Mouse (Mus musculus): ENCODE data around the gene Ggta1.

The Ggta1 gene

GRCm38 (mm10) chr2:35442079-35442478, 21.0 kb downstream of the Ggta1 start:
- in situ Hi-C loops (cut with MboI, MseI), result no loop called here

DNA sequence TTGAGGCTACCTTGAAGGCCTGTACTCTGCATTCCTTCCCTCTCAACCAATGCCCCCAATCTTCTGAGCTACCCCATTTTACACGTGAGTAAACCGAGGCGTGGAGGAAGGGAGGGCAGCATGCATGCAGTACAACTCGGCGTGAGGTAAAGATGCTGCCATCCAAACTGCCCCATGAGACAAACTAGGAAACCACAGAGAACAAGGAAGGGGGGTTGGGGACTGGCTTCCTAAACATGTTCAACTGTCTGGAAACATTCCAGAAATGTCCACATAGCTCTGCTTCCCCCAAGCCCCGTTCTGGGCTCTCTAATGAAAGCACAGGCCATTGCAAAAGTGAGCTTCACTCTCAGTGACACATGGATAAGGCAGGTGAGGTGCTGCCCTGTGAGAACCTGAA, 21.6 kb downstream of the Ggta1 start:
- in situ Hi-C loops (cut with MboI, MseI), result no loop called here

GRCm38 (mm10) chr2:35440480-35440879, 22.6 kb downstream of the Ggta1 start:
- in situ Hi-C loops (cut with MboI, MseI), result no loop called here

- in situ Hi-C loops (cut with MboI, MseI), result no loop called here
Observed at GRCm38 (mm10) chr2:35437796-35438195, 25.2 kb downstream of the Ggta1 start.

- in situ Hi-C loops (cut with MboI, MseI), result no loop called here
Observed at GRCm38 (mm10) chr2:35434576-35435123, 28.4 kb downstream of the Ggta1 start.

- in situ Hi-C loops (cut with MboI, MseI), result no loop called here
Observed at GRCm38 (mm10) chr2:35433428-35433827, 29.6 kb downstream of the Ggta1 start.

GRCm38 (mm10) chr2:35432472-35432871, 30.6 kb downstream of the Ggta1 start:
- in situ Hi-C loops (cut with MboI, MseI), result no loop called here

DNA sequence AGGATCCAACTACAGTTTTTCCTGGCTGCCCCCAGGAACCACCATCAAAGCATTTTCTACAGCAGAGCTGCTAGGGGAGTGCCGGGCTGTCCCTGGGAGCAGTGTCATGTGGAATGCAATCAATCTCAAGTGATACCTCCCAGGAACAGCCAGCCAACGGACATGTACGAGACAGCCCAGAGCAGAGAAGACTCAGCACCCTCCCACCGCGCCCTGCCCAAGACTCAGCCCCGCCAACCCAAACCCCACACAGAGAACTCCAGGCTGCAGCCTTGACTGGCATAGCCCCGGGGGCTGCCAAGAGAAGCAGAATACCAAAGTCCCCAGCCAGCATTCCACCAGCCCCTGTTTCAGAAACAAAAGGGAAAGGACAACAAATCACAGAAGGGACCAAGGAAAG, 31.0 kb downstream of the Ggta1 start:
- in situ Hi-C loops (cut with MboI, MseI), result no loop called here

- in situ Hi-C loops (cut with MboI, MseI), result no loop called here
Observed at GRCm38 (mm10) chr2:35430806-35431205, 32.2 kb downstream of the Ggta1 start.

GRCm38 (mm10) chr2:35428615-35429300, 34.3 kb downstream of the Ggta1 start:
- in situ Hi-C loops (cut with MboI, MseI), result no loop called here

- in situ Hi-C loops (cut with MboI, MseI), result no loop called here
Observed at GRCm38 (mm10) chr2:35427559-35427958, 35.5 kb downstream of the Ggta1 start.

DNA sequence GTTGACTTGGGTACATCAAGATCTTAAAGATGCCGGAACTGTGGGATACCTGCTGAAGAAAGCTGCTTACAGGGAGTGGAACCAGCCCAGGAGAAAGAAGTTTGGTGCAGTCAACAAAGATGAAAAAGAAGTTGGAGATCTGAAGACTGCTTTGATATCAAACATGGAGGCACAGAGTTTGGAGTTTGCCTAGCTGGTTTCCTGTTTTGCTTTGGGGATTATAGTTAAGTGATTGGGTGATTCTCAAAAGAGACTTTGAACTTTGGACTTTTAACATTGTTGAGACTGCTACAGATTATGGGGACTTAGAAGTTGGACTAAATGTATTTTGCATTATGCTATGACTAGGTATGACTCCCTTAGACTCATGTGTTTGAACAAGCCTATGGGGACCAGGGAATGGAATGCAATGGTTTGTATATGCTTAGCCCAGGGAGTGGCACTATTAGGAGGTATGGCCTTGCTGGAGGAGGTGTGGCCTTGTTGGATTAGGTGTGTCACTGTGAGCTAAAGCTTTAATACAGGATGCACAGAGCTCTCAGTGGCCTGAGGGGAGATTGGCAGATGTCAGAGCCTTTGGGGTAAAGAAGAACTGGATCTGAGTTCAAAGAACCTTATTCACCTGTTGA, 39.2 kb downstream of the Ggta1 start:
- in situ Hi-C loops (cut with MboI, MseI), result no loop called here

DNA sequence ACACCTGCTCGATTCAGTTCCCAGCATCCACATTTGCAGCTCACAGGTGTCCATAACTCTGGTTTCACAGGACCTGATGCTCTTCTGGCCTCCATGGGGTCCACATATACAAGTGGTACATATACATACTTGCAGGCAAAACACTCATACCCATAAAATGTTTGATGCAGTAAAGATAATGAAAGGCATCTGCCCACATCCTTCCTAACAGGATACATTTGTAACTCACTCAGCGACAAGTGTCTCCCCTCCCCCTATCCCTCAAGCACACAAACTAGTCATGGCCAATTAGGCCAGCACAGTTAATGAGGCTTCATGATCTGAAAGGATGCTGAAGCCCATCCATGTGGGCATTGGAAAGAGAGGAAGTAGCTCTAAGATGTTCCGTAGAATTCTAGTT, 40.6 kb downstream of the Ggta1 start:
- in situ Hi-C loops (cut with MboI, MseI), result no loop called here

DNA sequence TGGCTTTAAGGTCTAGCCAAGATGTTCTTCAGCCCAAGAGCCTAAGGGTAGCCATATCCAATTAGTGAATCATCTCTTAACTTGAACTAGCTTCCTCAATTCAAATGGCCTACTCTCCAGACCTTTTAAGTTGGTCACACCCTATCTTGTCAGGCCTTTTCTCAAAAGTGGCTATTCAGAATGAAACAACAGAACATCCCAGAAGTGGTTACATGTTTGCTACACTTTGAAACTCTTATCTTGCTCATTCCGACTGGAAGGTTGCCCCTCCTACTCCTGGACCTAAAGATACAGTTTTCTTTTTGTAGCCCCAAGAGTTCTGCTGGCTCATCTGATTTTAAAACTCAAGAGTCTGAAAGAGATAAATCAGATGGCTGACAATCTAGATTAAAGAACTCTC, 42.4 kb downstream of the Ggta1 start:
- in situ Hi-C loops (cut with MboI, MseI), result no loop called here

DNA sequence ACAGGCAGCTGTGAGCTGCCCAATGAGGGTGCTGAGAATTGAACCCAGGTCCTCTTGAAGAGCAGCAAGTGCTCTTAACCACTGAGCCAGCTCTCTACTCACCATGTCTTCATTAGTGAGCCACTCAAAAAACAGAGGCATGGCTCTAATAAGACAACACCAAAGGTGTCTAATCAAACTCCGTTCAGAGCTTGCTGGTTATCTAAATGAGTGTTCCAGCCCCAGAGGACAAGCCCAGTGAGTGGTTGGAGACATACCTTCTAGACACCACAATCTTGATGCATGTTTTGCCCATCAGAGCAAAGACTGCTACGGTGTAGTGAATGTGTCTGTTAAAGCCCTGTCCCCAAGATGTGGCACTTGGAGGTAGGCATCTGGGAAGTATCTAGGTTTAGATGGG, 43.4 kb downstream of the Ggta1 start:
- in situ Hi-C loops (cut with MboI, MseI), result no loop called here

DNA sequence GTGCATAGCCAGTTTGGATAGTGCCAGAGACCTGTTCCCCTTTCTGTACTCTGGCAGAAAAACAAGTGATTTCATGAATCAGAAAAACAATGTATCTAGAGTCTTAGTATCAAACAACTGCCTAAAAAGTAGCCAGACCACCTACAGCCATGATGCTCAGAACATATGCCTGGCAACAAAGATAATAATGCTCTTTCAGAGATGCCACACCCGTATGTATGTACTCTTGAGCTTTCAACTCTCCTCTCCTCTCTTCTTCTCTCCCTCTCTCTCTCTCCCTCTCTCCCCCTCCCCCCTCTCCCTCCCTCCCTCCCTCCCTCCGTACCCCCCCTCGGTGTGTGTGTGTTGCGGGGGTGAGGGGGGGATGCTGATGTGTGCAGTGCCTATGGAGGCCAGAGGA, 43.8 kb downstream of the Ggta1 start:
- in situ Hi-C loops (cut with MboI, MseI), result no loop called here

DNA sequence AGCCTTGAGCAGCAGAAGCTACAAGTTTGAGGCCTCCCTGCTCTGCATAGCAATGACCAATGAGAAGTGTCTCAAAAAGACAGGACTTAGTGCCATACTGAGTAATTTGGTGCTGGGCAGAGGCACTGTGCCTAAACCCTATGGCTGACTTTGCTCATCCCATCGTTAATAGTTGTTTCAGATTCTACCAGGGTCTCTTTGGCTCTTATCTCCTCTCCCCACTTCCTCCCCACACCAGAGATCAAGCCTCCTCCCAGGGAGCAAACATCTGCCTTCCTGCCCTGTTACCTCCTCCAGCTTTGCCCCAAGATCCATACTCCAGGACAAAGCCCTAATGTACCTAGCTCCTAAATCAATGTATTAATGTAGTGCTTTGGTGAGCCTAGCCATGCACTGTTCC, 45.8 kb downstream of the Ggta1 start:
- in situ Hi-C loops (cut with MboI, MseI), result no loop called here

DNA sequence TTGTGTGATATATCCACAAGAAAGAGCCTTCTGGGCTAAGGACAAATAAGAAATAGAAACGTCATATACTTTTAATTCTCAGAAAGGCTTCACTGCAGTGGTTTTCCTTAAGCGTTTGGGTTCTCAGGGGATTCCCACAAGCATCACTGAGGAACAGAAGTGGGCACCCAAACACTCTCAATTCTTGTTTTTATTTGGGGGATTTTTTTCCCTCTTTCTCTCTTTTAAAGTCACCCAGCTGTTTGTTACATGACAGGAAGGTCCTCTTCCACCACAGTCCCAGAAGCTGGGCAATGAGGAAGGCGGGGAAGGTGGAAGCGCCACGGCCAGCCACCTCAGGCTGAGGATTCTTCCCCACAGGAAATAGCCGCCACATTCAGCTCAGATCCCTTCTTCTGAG, 46.6 kb downstream of the Ggta1 start:
- in situ Hi-C loops (cut with MboI, MseI), result no loop called here

DNA sequence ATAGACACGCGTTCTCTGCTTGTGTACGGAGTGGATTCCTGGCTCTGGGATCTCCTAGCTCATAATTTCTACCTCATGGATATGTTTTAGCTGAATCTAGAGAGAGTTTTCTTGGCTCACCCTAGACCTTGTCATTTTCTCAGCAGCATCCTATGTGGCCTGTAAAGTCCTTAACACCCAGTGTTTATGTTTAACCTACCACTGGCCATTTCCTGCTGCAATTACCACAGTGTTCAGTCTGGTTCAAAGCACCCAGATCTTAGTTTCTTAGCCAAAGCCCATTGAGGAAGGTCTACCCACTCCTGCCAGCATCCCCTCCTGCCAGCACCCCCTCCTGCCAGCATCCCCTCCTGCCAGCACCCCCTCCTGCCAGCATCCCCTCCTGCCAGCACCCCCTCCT, 50.2 kb downstream of the Ggta1 start:
- in situ Hi-C loops (cut with MboI, MseI), result loop anchor here (5.0 kb wide), 1 partner anchor 94 kb away; no protein-coding TSS in a partner anchor

DNA sequence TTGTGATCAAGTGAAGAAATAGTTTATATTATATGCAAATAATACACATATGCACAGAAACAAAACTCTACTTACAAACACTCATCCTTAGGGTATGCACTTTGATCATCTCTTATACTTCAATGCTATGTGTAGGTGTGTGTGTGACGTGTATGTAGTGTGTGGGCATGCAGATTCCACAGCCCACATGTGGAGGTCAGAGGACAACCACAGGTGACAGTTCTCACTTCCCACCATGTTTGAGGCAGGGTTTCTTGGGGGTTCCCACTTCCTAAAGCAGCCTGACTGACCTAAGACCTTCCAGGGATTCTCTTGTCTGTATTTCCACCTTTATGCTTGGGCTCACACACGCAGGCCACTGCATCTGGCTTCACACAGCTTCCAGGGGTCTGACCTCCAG, 50.8 kb downstream of the Ggta1 start:
- in situ Hi-C loops (cut with MboI, MseI), result loop anchor here (5.0 kb wide), 1 partner anchor 95 kb away; no protein-coding TSS in a partner anchor

GRCm38 (mm10) chr2:35411640-35412190, 51.3 kb downstream of the Ggta1 start:
- in situ Hi-C loops (cut with MboI, MseI), result loop anchor here (5.0 kb wide), 1 partner anchor 96 kb away; no protein-coding TSS in a partner anchor

- in situ Hi-C loops (cut with MboI, MseI), result no loop called here
Observed at GRCm38 (mm10) chr2:35409466-35409865, 53.6 kb downstream of the Ggta1 start.
